Mouse (Mus musculus) neural tube, embryonic 14.5 days (tissue): ENCODE measurements at regions not wholly inside any gene's neighbourhood (a gene's known extent, or its start where the extent isn't known, plus 50 kb on each side); places are given as distances from the start of the nearest gene placed in this dataset.

Experiments used
- ATAC-seq: fragments of 200-750 bp; cut with Nextera tagmentation; 2 replicates; pipeline ENCODE4 v1.8.0; 2017; ENCODE audit warnings: low read depth, mild to moderate bottlenecking, moderate TSS enrichment, moderate library complexity
- H3K27ac ChIP-seq: fragments of 300-500 bp; sonication (generic); 2 replicates; pipeline ENCODE4 v1.5.1; 2014; ENCODE audit warnings: low read depth, mild to moderate bottlenecking, control low read depth, low read length, moderate library complexity, mixed read lengths
- H3K27me3 ChIP-seq: fragments of 300-500 bp; sonication (generic); 2 replicates; pipeline ENCODE4 v1.6.1; 2014; ENCODE audit warnings: low read length; ENCODE audit not compliant: control insufficient read depth, insufficient read depth
- H3K36me3 ChIP-seq: fragments of 300-500 bp; sonication (generic); 2 replicates; pipeline ENCODE4 v1.6.1; 2014; ENCODE audit warnings: low read length, mixed read lengths; ENCODE audit not compliant: control insufficient read depth, insufficient read depth
- H3K4me1 ChIP-seq: fragments of 300-500 bp; sonication (generic); 2 replicates; pipeline ENCODE4 v1.6.1; 2014; ENCODE audit warnings: low read length; ENCODE audit not compliant: control insufficient read depth, insufficient read depth
- H3K4me2 ChIP-seq: fragments of 300-500 bp; sonication (generic); 2 replicates; pipeline ENCODE4 v1.6.1; 2014; ENCODE audit warnings: mild to moderate bottlenecking, low read depth, low read length, control low read depth
- H3K4me3 ChIP-seq: fragments of 300-500 bp; sonication (generic); 2 replicates; pipeline ENCODE4 v1.5.1; 2014; ENCODE audit warnings: low read depth, low read length, control low read depth, mixed read lengths
- H3K9ac ChIP-seq: fragments of 300-500 bp; sonication (generic); replicated peaks from 2 replicates; pipeline ENCODE4 v1.6.1; 2014; ENCODE audit warnings: low read depth, mild to moderate bottlenecking, control low read depth, low read length, mixed read lengths
- H3K9me3 ChIP-seq: fragments of 300-500 bp; sonication (generic); 2 replicates; pipeline ENCODE4 v1.6.1; 2016; ENCODE audit warnings: low read length; ENCODE audit not compliant: control insufficient read depth
- WGBS: fragments of 180-500 bp; shearing (Covaris S2); extraction: QIAGEN DNeasy Blood & Tissue Kit; methylation state at CpG from one replicate; pipeline ENCODE4 v1.1.7; 2014; 5-methylcytosine and 5-hydroxymethylcytosine counted together

DNA sequence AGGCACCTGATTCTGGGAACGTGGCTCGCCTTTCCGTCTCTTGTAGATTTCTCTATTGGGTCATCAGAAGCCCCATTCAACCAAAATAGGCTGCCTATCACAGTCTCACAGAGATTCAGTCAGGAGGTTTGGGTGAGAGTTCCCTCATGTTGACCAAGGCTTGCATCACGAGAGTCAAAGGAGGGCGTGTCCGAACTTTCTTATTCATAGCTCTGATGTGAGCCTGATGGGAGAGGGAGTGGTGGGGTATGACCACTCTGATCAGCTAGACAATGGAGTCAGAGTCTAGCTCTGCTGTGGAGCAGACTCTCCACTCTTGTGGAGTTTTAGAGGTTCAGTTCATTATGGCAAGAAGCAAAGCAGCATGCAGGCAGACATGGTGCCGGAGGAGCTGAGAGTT, 81.1 kb upstream of the Ccdc71l start:
- no peak for ATAC-seq
- H3K4me3 ChIP-seq, result no peak overlapping the region
- H3K9me3 ChIP-seq, result no peaks in the 10 kb centered on the region
- no peak overlapping the region for H3K9ac ChIP-seq
- no peak overlapping the region for H3K4me2 ChIP-seq
- H3K36me3 ChIP-seq, result no peaks in the 10 kb centered on the region
- 94% methylated on average over 7 of the region's 7 CpGs for WGBS
- H3K27me3 ChIP-seq, result no peaks in the 10 kb centered on the region
- H3K27ac ChIP-seq, result no peak overlapping the region
- no peaks in the 10 kb centered on the region for H3K4me1 ChIP-seq

DNA sequence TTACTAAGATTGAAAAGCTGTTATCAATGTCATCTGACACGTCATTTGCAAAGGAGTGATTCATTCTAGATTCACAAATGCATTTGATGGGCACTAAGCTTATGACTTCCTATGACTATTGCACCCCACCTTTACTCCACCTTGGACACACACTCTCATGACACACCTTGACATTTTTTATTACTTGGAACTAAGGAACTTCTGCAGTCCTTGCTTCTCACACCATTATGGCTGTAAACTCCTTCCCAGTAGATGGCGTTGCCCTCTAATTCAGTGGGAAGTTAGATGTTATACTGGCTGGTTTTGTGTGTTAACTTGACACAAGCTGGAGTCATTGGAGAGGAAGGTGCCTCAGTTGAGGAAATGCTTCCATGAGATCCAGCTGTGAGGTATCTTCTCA, 78.8 kb upstream of the Ccdc71l start:
- no peaks in the 10 kb centered on the region for H3K27me3 ChIP-seq
- H3K9ac ChIP-seq, result no peak overlapping the region
- no peaks in the 10 kb centered on the region for H3K36me3 ChIP-seq
- H3K4me3 ChIP-seq, result no peak overlapping the region
- H3K9me3 ChIP-seq, result no peaks in the 10 kb centered on the region
- WGBS, result 87% methylated on average over 2 of the region's 2 CpGs
- H3K4me2 ChIP-seq, result no peak overlapping the region
- no peak for ATAC-seq
- H3K4me1 ChIP-seq, result no peaks in the 10 kb centered on the region
- H3K27ac ChIP-seq, result no peak overlapping the region

DNA sequence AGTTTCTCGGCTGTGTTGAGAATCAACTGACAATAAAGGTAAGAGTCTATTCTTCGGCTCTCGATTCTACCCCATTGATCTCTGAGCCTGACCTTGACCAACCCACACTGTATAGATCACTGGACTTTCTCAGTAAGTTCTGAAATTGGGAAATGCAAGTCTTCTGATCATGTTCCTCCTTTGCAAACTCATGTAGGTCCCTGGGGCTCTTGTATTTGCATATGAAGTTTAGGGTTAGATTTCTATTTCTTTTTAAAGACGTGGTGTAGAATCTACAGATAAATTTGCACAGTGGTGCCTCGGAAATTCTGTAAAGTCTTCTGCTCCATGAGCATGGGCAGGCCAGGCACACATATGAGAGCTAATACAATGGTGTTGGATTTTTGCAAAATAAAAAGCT, 72.8 kb upstream of the Ccdc71l start:
- no peak for ATAC-seq
- H3K27ac ChIP-seq, result no peak overlapping the region
- WGBS, result 92% methylated on average over 5 of the region's 5 CpGs
- no peaks in the 10 kb centered on the region for H3K27me3 ChIP-seq
- H3K36me3 ChIP-seq, result no peaks in the 10 kb centered on the region
- H3K9ac ChIP-seq, result no peak overlapping the region
- no peaks in the 10 kb centered on the region for H3K9me3 ChIP-seq
- H3K4me1 ChIP-seq, result no peaks in the 10 kb centered on the region
- no peak overlapping the region for H3K4me2 ChIP-seq
- H3K4me3 ChIP-seq, result no peak overlapping the region

DNA sequence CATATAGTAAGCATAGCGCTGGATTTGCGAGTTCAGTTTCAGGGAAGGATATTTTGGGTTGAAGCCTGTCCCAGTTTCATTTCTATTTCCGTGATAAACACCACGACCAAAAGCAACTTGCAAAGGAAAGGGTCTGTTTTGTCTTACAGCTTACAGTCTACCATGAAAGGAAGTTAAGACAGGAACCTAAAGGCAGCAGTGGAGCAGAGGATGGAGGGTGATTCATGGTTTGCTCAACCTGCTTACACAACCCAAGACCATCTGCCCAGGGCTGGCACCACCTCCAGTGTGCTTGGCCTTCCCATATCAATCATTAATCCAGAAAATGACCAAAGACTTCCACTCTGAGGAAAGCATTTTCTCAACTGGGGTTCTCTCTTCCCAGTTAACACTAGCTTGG, 72.2 kb upstream of the Ccdc71l start:
- 94% methylated on average over 4 of the region's 4 CpGs for WGBS
- Histone ChIP-seq H3K27ac (no peak overlapping the region), H3K9ac (no peak overlapping the region), H3K4me3 (no peak overlapping the region), H3K36me3 (no peaks in the 10 kb centered on the region), H3K4me2 (no peak overlapping the region), H3K9me3 (no peaks in the 10 kb centered on the region), H3K27me3 (no peaks in the 10 kb centered on the region), H3K4me1 (no peaks in the 10 kb centered on the region)
- no peak for ATAC-seq

DNA sequence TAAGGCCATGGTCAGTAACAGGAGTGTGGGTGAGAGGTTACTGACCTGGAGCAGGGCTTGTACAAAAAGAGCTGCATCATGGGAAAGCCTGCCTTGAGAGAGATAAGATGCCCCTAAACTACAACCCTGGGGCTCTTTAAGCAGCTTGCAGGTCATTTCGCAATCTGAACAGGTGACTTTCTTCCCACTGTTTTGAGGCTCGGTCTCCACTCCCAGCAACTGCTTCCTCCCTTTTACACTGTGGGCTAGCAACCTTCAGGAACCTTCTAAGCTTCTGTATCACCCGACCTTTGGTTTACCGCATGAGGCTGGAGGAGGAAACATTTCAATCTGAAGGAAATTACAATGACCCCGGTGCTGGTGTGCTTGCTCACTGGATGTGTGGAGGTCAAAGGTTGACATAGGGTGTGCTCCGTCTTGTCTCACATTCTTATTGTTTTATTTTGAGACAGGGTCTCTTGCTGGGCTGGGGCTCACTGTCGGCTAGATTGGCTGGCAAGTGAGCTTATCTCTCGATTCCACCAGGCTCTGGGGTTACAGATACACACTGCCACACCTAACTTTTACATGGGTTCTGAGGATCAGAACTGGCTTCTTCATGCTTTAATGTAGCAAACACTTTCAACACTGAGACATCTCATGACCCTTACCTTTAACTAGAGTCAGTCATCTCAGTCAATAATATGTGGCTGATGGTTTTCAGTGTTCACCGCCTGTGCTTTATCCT, 71.1 kb upstream of the Ccdc71l start:
- Histone ChIP-seq H3K27ac (no peak overlapping the region), H3K4me1 (no peaks in the 10 kb centered on the region), H3K4me3 (no peak overlapping the region), H3K4me2 (no peak overlapping the region), H3K36me3 (no peaks in the 10 kb centered on the region), H3K9ac (no peak overlapping the region), H3K27me3 (no peaks in the 10 kb centered on the region), H3K9me3 (no peaks in the 10 kb centered on the region)
- 81% methylated on average over 9 of the region's 9 CpGs for WGBS
- ATAC-seq, result no peak

DNA sequence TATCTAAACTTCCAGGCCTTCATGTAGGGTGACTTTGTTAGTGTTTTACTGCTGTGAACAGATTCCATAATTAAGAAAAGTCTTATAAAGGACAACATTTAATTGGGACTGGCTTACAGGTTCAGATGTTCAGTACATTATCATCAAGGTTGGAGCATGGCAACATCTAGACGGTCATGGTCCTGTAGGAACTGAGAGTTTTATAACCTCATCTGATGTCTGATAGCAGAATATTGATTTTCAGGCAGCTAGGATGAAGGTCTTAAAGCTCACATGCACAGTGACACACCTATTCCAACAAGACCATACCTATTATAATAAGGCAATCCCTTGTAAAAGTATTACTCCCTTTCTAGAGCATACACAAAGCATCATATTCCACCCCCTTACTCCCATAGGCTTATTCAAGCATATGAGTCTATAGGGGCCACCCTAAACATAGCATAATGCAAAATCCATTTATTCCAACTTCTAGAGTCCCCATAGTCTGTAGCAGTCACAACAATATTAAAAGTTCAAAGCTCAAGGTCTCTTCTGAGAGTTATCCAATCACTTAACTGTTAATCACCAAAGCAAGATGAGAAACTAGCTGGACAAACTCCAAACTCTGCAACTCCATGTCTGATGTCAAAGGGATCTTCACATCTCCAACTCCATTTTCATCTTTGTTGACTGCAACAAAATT, 63.3 kb upstream of the Ccdc71l start:
- Histone ChIP-seq H3K4me2 (no peak overlapping the region), H3K4me1 (no peaks in the 10 kb centered on the region), H3K9ac (no peak overlapping the region), H3K36me3 (no peaks in the 10 kb centered on the region), H3K27ac (no peak overlapping the region), H3K27me3 (no peaks in the 10 kb centered on the region), H3K9me3 (no peaks in the 10 kb centered on the region), H3K4me3 (no peak overlapping the region)
- 95% methylated on average over 1 of the region's 1 CpGs for WGBS
- ATAC-seq, result no peak
